In the genomic region with DNA sequence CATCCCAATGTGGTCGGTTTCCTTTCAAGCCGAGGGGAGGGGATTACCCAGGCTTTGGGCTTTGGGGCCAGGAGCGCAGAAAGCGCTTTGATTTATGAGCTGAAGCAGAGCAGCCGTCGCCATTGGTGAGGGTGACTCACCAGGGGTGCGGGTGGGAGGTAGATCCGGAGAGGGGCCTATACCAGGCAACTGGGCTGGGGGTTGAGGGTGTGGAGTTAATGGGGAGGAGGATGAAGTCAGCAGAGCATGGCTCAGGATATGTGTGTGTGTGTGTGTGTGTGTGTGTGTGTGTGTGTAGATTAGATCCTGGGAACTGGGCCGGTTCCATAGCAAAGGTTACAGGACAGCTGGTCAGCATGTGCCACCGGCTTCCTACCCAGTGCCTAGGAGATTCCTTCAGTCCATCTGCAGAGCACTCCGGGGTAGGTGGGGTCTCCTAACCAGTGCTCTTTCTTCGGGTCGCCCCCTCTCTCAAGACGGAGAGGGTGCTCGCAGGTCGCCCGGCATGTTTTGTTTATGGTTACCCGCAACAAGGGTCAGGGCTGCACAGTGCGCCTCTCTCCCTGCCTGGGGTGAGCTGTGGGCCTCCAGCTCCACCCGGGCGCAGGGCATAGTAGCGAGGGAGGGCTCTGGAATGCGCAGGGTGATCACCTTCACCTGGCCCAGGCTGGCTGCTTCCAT, we compare ENCODE assay signal across 8 mouse cellular contexts. TPM values are rescaled to one million over a fixed set of nuclear protein-coding genes. Genes with fewer than 3 reads are reported as not detected.
DNase-seq lines count a peak whose midpoint lies in the region; ATAC-seq and TF ChIP-seq lines count a peak whose summit lies in the region.

No protein-coding gene starts in this region.

- H3K27ac ChIP-seq in cortical plate, adult 2 months (ENCODE audit: insufficient read depth, low read length) = no peak overlapping the region
- H3K27ac ChIP-seq in heart, postnatal 0 days (ENCODE audit: low read depth) = no peak overlapping the region
- peak overlapping the region; percentile 97 for H3K27ac ChIP-seq in limb, embryonic 10.5 days
- no peak overlapping the region for H3K27ac ChIP-seq in neural tube, embryonic 11.5 days (ENCODE audit: low read depth, low read length)

- peak; percentile 9 for DNase-seq in thymus, postnatal 14 days
- DNase-seq in thymus, postnatal 36 days = no peak
- no peak for DNase-seq in heart, postnatal 0 days (ENCODE audit: low spot score)
- DNase-seq in limb, embryonic 10.5 days (ENCODE audit: low spot score) = peak; percentile 78
- DNase-seq in neural tube, embryonic 11.5 days (ENCODE audit: low spot score) = peak; percentile 36
- no peak for DNase-seq in left cerebral cortex, adult 9 months (ENCODE audit: low spot score in 2 of 2)
- no peak for DNase-seq in layer of hippocampus, adult 9-11 months

- no peaks in the 10 kb centered on the region for H3K9me3 ChIP-seq in heart, postnatal 0 days (replicated peaks; ENCODE audit: control insufficient read depth, low read length)
- no peaks in the 10 kb centered on the region for H3K9me3 ChIP-seq in limb, embryonic 10.5 days (replicated peaks)
- H3K9me3 ChIP-seq in neural tube, embryonic 11.5 days (ENCODE audit: control insufficient read depth, low read length) = no peaks in the 10 kb centered on the region

- WGBS in heart, postnatal 0 days = 28% methylated on average over 23 of the region's 23 CpGs
- WGBS in limb, embryonic 10.5 days = 2% methylated on average over 23 of the region's 23 CpGs
- under 1% methylated on average over 23 of the region's 23 CpGs for WGBS in neural tube, embryonic 11.5 days

- TF ChIP-seq CTCF in cortical plate, adult 2 months (IDR thresholded peaks at IDR 0.05; ENCODE audit: extremely low read depth, insufficient read depth, low read length) = no peak
- TF ChIP-seq CTCF in heart, postnatal 0 days (IDR thresholded peaks at IDR 0.05; ENCODE audit: low read depth) = no peak

- peaks cover 5% of the 10 kb centered on the region; the same call in 1 of the 2 replicates for H3K36me3 ChIP-seq in heart, postnatal 0 days (replicated peaks; ENCODE audit: control insufficient read depth, insufficient read depth, low read length)
- peaks cover 44% of the 10 kb centered on the region for H3K36me3 ChIP-seq in limb, embryonic 10.5 days
- H3K36me3 ChIP-seq in neural tube, embryonic 11.5 days (ENCODE audit: control insufficient read depth, insufficient read depth, low read length) = no peaks in the 10 kb centered on the region

- no peak for TF ChIP-seq EP300 in heart, postnatal 0 days (IDR thresholded peaks at IDR 0.05; ENCODE audit: low read depth)

- peak overlapping the region; percentile 52; the same call in 1 of the 2 replicates for H3K4me3 ChIP-seq in cortical plate, adult 2 months (ENCODE audit: insufficient read depth, low read length)
- H3K4me3 ChIP-seq in heart, postnatal 0 days (ENCODE audit: low read depth, low read length) = peak overlapping the region; percentile 90
- H3K4me3 ChIP-seq in limb, embryonic 10.5 days = peak overlapping the region; percentile 81
- H3K4me3 ChIP-seq in neural tube, embryonic 11.5 days (ENCODE audit: low read depth, low read length) = peak overlapping the region; percentile 80

- peak overlapping the region; percentile 99 for H3K4me2 ChIP-seq in heart, postnatal 0 days (ENCODE audit: low read depth, low read length)
- peak overlapping the region; percentile 97 for H3K4me2 ChIP-seq in neural tube, embryonic 11.5 days (ENCODE audit: low read depth)

- no peak for ATAC-seq in heart, postnatal 0 days (ENCODE audit: insufficient read depth, low read depth)
- ATAC-seq in neural tube, embryonic 11.5 days (ENCODE audit: insufficient read depth, low FRiP score, low TSS enrichment) = no peak; the same call in 1 of the 2 replicates

- no peak overlapping the region for H3K9ac ChIP-seq in heart, postnatal 0 days (replicated peaks; ENCODE audit: low read depth, low read length)
- 0 out of 2 replicates have a peak overlapping the region, but pooled peaks have one; percentile 19 for H3K9ac ChIP-seq in neural tube, embryonic 11.5 days (ENCODE audit: low read length)

- H3K27me3 ChIP-seq in heart, postnatal 0 days (ENCODE audit: control insufficient read depth, insufficient read depth, low read length) = no peaks in the 10 kb centered on the region
- no peaks in the 10 kb centered on the region for H3K27me3 ChIP-seq in limb, embryonic 10.5 days (ENCODE audit: low read depth, poor library complexity, severe bottlenecking)
- no peaks in the 10 kb centered on the region for H3K27me3 ChIP-seq in neural tube, embryonic 11.5 days (ENCODE audit: control insufficient read depth, insufficient read depth, low read length)

- no peaks in the 10 kb centered on the region for H3K4me1 ChIP-seq in cortical plate, adult 2 months (ENCODE audit: control insufficient read depth, insufficient read depth, low read length)
- peaks cover 15% of the 10 kb centered on the region; the same call in 1 of the 2 replicates for H3K4me1 ChIP-seq in heart, postnatal 0 days (ENCODE audit: control insufficient read depth, insufficient read depth)
- H3K4me1 ChIP-seq in limb, embryonic 10.5 days = peaks cover 44% of the 10 kb centered on the region
- H3K4me1 ChIP-seq in neural tube, embryonic 11.5 days (ENCODE audit: control insufficient read depth, insufficient read depth, low read length) = peaks cover 3% of the 10 kb centered on the region

- TF ChIP-seq POLR2A in cortical plate, adult 2 months (IDR thresholded peaks at IDR 0.05; ENCODE audit: extremely low read depth, insufficient read depth, low read length) = no peak

RNA-seq across cellular contexts. Expression of a gene that starts 2.7 kb away (rescaled TPM):
- 0.78 and 0.84 TPM in 2 replicates for polyA plus RNA-seq in cortical plate, adult 2 months (2012; rRNA removed)
- 2.2 and 4.6 TPM in 2 replicates for total RNA-seq in heart, postnatal 0 days (2014; rRNA removed; ENCODE audit: low replicate concordance)
- polyA plus RNA-seq in heart, postnatal 0 days (2015; fragmentation: Nextera tagmentation; extraction: Ambion mirVana) = 0.44 and 0.52 TPM in 2 replicates
- polyA plus RNA-seq in limb, embryonic 10.5 days (2016; fragmentation: Nextera tagmentation; extraction: Ambion mirVana) = 17.2 and 20.8 TPM in 2 replicates
- polyA plus RNA-seq in neural tube, embryonic 11.5 days (2014; fragmentation: Nextera tagmentation; extraction: Ambion mirVana) = 8.5 and 9.7 TPM in 2 replicates

RNA-seq across cellular contexts. Expression of a gene that starts 12.9 kb away (rescaled TPM):
- polyA plus RNA-seq in cortical plate, adult 2 months (2012; rRNA removed) = 15.3 and 16.9 TPM in 2 replicates
- total RNA-seq in heart, postnatal 0 days (2014; rRNA removed; ENCODE audit: low replicate concordance) = 11.1 and 28.2 TPM in 2 replicates
- 19.6 and 20.7 TPM in 2 replicates for polyA plus RNA-seq in heart, postnatal 0 days (2015; fragmentation: Nextera tagmentation; extraction: Ambion mirVana)
- 37.9 and 39.7 TPM in 2 replicates for polyA plus RNA-seq in limb, embryonic 10.5 days (2016; fragmentation: Nextera tagmentation; extraction: Ambion mirVana)
- 43.1 and 43.7 TPM in 2 replicates for polyA plus RNA-seq in neural tube, embryonic 11.5 days (2014; fragmentation: Nextera tagmentation; extraction: Ambion mirVana)

RNA-seq across cellular contexts. Expression of a gene that starts 56.9 kb away (rescaled TPM):
- polyA plus RNA-seq in cortical plate, adult 2 months (2012; rRNA removed) = 0.11 and 0.44 TPM in 2 replicates
- 0.15 TPM in 1 of 2 replicates, not detected in the other for total RNA-seq in heart, postnatal 0 days (2014; rRNA removed; ENCODE audit: low replicate concordance)
- 0.18 and 0.38 TPM in 2 replicates for polyA plus RNA-seq in heart, postnatal 0 days (2015; fragmentation: Nextera tagmentation; extraction: Ambion mirVana)
- polyA plus RNA-seq in limb, embryonic 10.5 days (2016; fragmentation: Nextera tagmentation; extraction: Ambion mirVana) = 18.0 and 32.6 TPM in 2 replicates
- 32.7 and 34.9 TPM in 2 replicates for polyA plus RNA-seq in neural tube, embryonic 11.5 days (2014; fragmentation: Nextera tagmentation; extraction: Ambion mirVana)

Comparison
In these comparisons a context has a peak if more than half of its experiments do, and no peak if none do; other contexts are left out.
1. DNase-seq: peak in thymus, postnatal 14 days (single experiment), limb, embryonic 10.5 days (single experiment) and neural tube, embryonic 11.5 days (single experiment); none in thymus, postnatal 36 days (0 of 2), heart, postnatal 0 days (single experiment), left cerebral cortex, adult 9 months (0 of 2) and layer of hippocampus, adult 9-11 months (single experiment).
2. RNA of a gene that starts 56.9 kb away (polyA plus RNA-seq): 32.7 to 34.9 TPM in neural tube, embryonic 11.5 days and 18.0 to 32.6 TPM in limb, embryonic 10.5 days; 0.11 to 0.44 TPM in cortical plate, adult 2 months and 0.18 to 0.38 TPM in heart, postnatal 0 days; every median in the first group is over 10 times any median in the second.
3. Peak in every context shown above with its lines, with median percentiles within 50 percentile points of each other: H3K4me3 ChIP-seq.